Mouse (Mus musculus) liver, embryonic 11.5 days (tissue): ENCODE data around the gene Gm45337. TPM values are rescaled to one million over a fixed set of nuclear protein-coding genes. Genes with fewer than 3 reads are reported as not detected.
"Not testable (repeated sequence)": the region's sequence is repeated elsewhere in the genome, so short reads cannot be mapped to it uniquely, and the experiment has no call there.

Experiments used
- ATAC-seq: fragments of 200-750 bp; cut with Nextera tagmentation; replicated peaks from 2 replicates; pipeline ENCODE4 v1.8.0; 2017; ENCODE audit warnings: moderate number of reproducible peaks, mild to moderate bottlenecking, moderate TSS enrichment, moderate library complexity; ENCODE audit not compliant: low FRiP score
- DNase-seq: peaks from one replicate; pipeline ENCODE4 v3.0.0-alpha.2; 2017; ENCODE audit warnings: low spot score
- H3K27ac ChIP-seq: fragments of 300-500 bp; sonication (generic); 2 replicates; pipeline ENCODE4 v1.5.1; 2014; ENCODE audit warnings: mild to moderate bottlenecking, low read depth, low read length, control low read depth
- H3K27me3 ChIP-seq: fragments of 300-500 bp; sonication (generic); replicated peaks from 2 replicates; pipeline ENCODE4 v1.6.1; 2014; ENCODE audit warnings: low read length, mixed read lengths; ENCODE audit not compliant: control insufficient read depth, insufficient read depth
- H3K36me3 ChIP-seq: fragments of 300-500 bp; sonication (generic); 2 replicates; pipeline ENCODE4 v1.6.1; 2014; ENCODE audit warnings: mild to moderate bottlenecking, low read length, moderate library complexity, mixed read lengths; ENCODE audit not compliant: control insufficient read depth, insufficient read depth
- H3K4me1 ChIP-seq: fragments of 300-500 bp; sonication (generic); replicated peaks from 2 replicates; pipeline ENCODE4 v1.6.1; 2014; ENCODE audit warnings: low read length, mixed read lengths; ENCODE audit not compliant: control insufficient read depth, insufficient read depth
- H3K4me2 ChIP-seq: fragments of 300-500 bp; sonication (generic); 2 replicates; pipeline ENCODE4 v1.6.1; 2014; ENCODE audit warnings: mild to moderate bottlenecking, control low read depth, moderate library complexity
- H3K4me3 ChIP-seq: fragments of 300-500 bp; sonication (generic); 2 replicates; pipeline ENCODE4 v1.5.1; 2014; ENCODE audit warnings: low read depth, low read length, control low read depth
- H3K9ac ChIP-seq: fragments of 300-500 bp; sonication (generic); 2 replicates; pipeline ENCODE4 v1.6.1; 2014; ENCODE audit warnings: low read depth, low read length, control low read depth
- H3K9me3 ChIP-seq: fragments of 300-500 bp; sonication (generic); 2 replicates; pipeline ENCODE4 v1.6.1; 2016; ENCODE audit warnings: low read length, inconsistent platforms, mixed read lengths; ENCODE audit not compliant: control insufficient read depth
- WGBS: fragments of 180-500 bp; shearing (Covaris S2); extraction: QIAGEN DNeasy Blood & Tissue Kit; methylation state at CpG from one replicate; pipeline ENCODE4 v1.1.7; 2014; 5-methylcytosine and 5-hydroxymethylcytosine counted together
- polyA plus RNA-seq: library from polyadenylated mRNA; unstranded; fragments of >200 nt; fragmentation: Nextera tagmentation; extraction: Ambion mirVana; gene quantifications from 2 replicates; pipeline ENCODE4 v1.2.1, GENCODE M21; 2014

Gm45337 gene
- polyA plus RNA-seq, 1 experiment from 2014 or later: not detected

GRCm38 (mm10) chr7:142157013-142157412, 12.6 kb upstream of the Gm45337 start, which contains the start of gene Gm29735:
Gene Gm29735, minus strand, starts transcription at chr7:142157113.
- ATAC-seq, H3K27ac ChIP-seq, H3K4me2 ChIP-seq, H3K9me3 ChIP-seq, H3K9ac ChIP-seq, H3K27me3 ChIP-seq, DNase-seq, H3K4me3 ChIP-seq, H3K4me1 ChIP-seq, H3K36me3 ChIP-seq: not testable (repeated sequence)
- 53% methylated on average over 2 of the region's 2 CpGs for WGBS

GRCm38 (mm10) chr7:142155308-142155707, 10.9 kb upstream of the Gm45337 start:
- Histone ChIP-seq H3K27me3 (no peaks in the 10 kb centered on the region; the same call in 1 of the 2 replicates), H3K36me3 (no peaks in the 10 kb centered on the region), H3K4me3 (no peak overlapping the region), H3K4me2 (no peak overlapping the region), H3K27ac (no peak overlapping the region), H3K9me3 (no peaks in the 10 kb centered on the region), H3K4me1 (no peaks in the 10 kb centered on the region), H3K9ac (no peak overlapping the region)
- ATAC-seq (no peak), DNase-seq (no peak)
- 71% methylated on average over 1 of the region's 1 CpGs for WGBS

GRCm38 (mm10) chr7:142152191-142152590, 7.8 kb upstream of the Gm45337 start:
- Histone ChIP-seq H3K4me2 (no peak overlapping the region), H3K4me3 (no peak overlapping the region), H3K27me3 (no peaks in the 10 kb centered on the region; the same call in 1 of the 2 replicates), H3K9me3 (no peaks in the 10 kb centered on the region), H3K9ac (no peak overlapping the region), H3K36me3 (no peaks in the 10 kb centered on the region), H3K27ac (no peak overlapping the region), H3K4me1 (no peaks in the 10 kb centered on the region)
- no peak for ATAC-seq
- DNase-seq: no peak
- 82% methylated on average over 4 of the region's 4 CpGs for WGBS

GRCm38 (mm10) chr7:142148633-142149032, 4.2 kb upstream of the Gm45337 start:
- H3K4me3 ChIP-seq: no peak overlapping the region
- ATAC-seq: no peak
- H3K27ac ChIP-seq: no peak overlapping the region
- DNase-seq: no peak
- H3K4me1 ChIP-seq: no peaks in the 10 kb centered on the region
- no peak overlapping the region for H3K9ac ChIP-seq
- H3K4me2 ChIP-seq: no peak overlapping the region
- no peaks in the 10 kb centered on the region for H3K27me3 ChIP-seq
- no peaks in the 10 kb centered on the region for H3K9me3 ChIP-seq
- H3K36me3 ChIP-seq: no peaks in the 10 kb centered on the region

GRCm38 (mm10) chr7:142146033-142146432, 1.6 kb upstream of the Gm45337 start:
- H3K4me1 ChIP-seq: no peaks in the 10 kb centered on the region
- H3K27me3 ChIP-seq: no peaks in the 10 kb centered on the region
- no peak overlapping the region for H3K9ac ChIP-seq
- H3K4me2 ChIP-seq: no peak overlapping the region
- H3K36me3 ChIP-seq: no peaks in the 10 kb centered on the region
- DNase-seq: no peak
- no peak for ATAC-seq
- 4% methylated on average over 1 of the region's 1 CpGs for WGBS
- no peak overlapping the region for H3K4me3 ChIP-seq
- H3K9me3 ChIP-seq: no peaks in the 10 kb centered on the region
- H3K27ac ChIP-seq: no peak overlapping the region

- H3K9ac ChIP-seq: no peak overlapping the region
- no peak for ATAC-seq
- H3K4me3 ChIP-seq: no peak overlapping the region
- no peak overlapping the region for H3K4me2 ChIP-seq
- DNase-seq: no peak
- H3K27me3 ChIP-seq: no peaks in the 10 kb centered on the region
- H3K36me3 ChIP-seq: no peaks in the 10 kb centered on the region
- H3K4me1 ChIP-seq: no peaks in the 10 kb centered on the region
- 51% methylated on average over 4 of the region's 4 CpGs for WGBS
- H3K27ac ChIP-seq: no peak overlapping the region
- H3K9me3 ChIP-seq: no peaks in the 10 kb centered on the region
These were observed 1.1 kb upstream of the Gm45337 start for GRCm38 (mm10) chr7:142145413-142145940.

- H3K4me1 ChIP-seq, H3K9ac ChIP-seq, H3K36me3 ChIP-seq, ATAC-seq, H3K9me3 ChIP-seq, H3K27ac ChIP-seq, H3K27me3 ChIP-seq, H3K4me2 ChIP-seq, DNase-seq, H3K4me3 ChIP-seq: not testable (repeated sequence)
- WGBS: 10% methylated on average over 1 of the region's 1 CpGs
These were observed 849 bp downstream of the Gm45337 start for GRCm38 (mm10) chr7:142143506-142144010.

- Histone ChIP-seq H3K4me1 (no peaks in the 10 kb centered on the region), H3K4me3 (no peak overlapping the region), H3K4me2 (no peak overlapping the region), H3K27me3 (no peaks in the 10 kb centered on the region), H3K27ac (no peak overlapping the region), H3K36me3 (no peaks in the 10 kb centered on the region), H3K9me3 (no peaks in the 10 kb centered on the region), H3K9ac (no peak overlapping the region)
- 13% methylated on average over 1 of the region's 1 CpGs for WGBS
- no peak for ATAC-seq
- DNase-seq: no peak
These were observed 3.7 kb downstream of the Gm45337 start for GRCm38 (mm10) chr7:142140696-142141095.

GRCm38 (mm10) chr7:142135934-142136333, 8.5 kb downstream of the Gm45337 start, which contains the start of gene Gm39115:
Gene Gm39115, minus strand, starts transcription at chr7:142136034.
- H3K4me1 ChIP-seq, H3K9me3 ChIP-seq, H3K27me3 ChIP-seq, H3K4me3 ChIP-seq, ATAC-seq, H3K9ac ChIP-seq, H3K4me2 ChIP-seq, H3K27ac ChIP-seq, DNase-seq, H3K36me3 ChIP-seq: not testable (repeated sequence)
- 21% methylated on average over 2 of the region's 2 CpGs for whole genome bisulfite sequencing
